Mouse (Mus musculus) brain, embryonic 14.5 days (tissue): ENCODE results near the gene Chka.

Experiments
- CTCF ChIP-seq: fragments of 200-500 bp; IDR thresholded peaks from 2 replicates; pipeline ENCODE4 v1.5.1; 2012; ENCODE audit warnings: inconsistent platforms, mild to moderate bottlenecking, moderate library complexity, borderline replicate concordance; ENCODE audit not compliant: insufficient read depth, insufficient read length; ENCODE audit errors: extremely low read depth
- POLR2A ChIP-seq: fragments of 200-500 bp; IDR thresholded peaks from 2 replicates; pipeline ENCODE4 v1.6.1; 2012; ENCODE audit warnings: mild to moderate bottlenecking, inconsistent platforms, borderline replicate concordance; ENCODE audit not compliant: poor library complexity, insufficient read depth, insufficient read length, severe bottlenecking; ENCODE audit errors: extremely low read depth

DNA sequence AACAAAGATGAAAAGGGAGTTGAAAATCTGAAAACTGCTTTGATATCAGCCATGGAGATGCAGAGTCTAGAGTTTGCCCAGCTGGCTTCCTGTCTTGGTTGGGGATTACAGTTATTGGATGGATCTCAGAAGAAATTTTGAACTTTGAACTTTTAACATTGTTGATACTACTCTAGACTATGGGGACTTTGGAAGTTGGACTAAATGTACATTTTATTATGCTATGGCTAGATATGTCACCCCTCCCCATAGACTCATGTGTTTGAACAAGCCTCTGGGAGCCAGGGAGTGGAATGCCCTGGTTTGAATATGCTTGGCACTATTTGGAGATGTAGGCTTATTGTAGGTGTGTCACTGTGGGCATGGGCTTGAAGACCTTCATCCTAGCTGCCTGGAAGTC, 26.5 kb upstream of the Chka start:
- no peak for TF ChIP-seq CTCF
- no peak for TF ChIP-seq POLR2A
